Mouse (Mus musculus) MEL (cell line): Measurements from ENCODE around the gene Iqschfp. TPM values are rescaled to one million over a fixed set of nuclear protein-coding genes. Genes with fewer than 3 reads are reported as not detected.

Experiments used
- DNase-seq: peaks from one replicate; pipeline ENCODE4 v3.0.0; 2011; ENCODE audit warnings: low read depth, low spot score
- H3K27ac ChIP-seq: 2 replicates; pipeline ENCODE4 v1.5.1; 2012; ENCODE audit warnings: low read depth, mild to moderate bottlenecking, control low read depth, low read length, moderate library complexity; ENCODE audit not compliant: control insufficient read depth
- H3K27me3 ChIP-seq, 2 experiments: fragments of 150-350 bp in 1 of 2; sonication (generic) in 1 of 2; 2 replicates each; pipeline ENCODE4 v1.6.1; 2012; ENCODE audit warnings: low read length in 2 of 2, mild to moderate bottlenecking in 2 of 2, improper control_type of control experiment in 1 of 2, moderate library complexity in 1 of 2; ENCODE audit not compliant: insufficient read depth in 2 of 2, control insufficient read depth in 1 of 2
- H3K36me3 ChIP-seq, 2 experiments: 2 replicates each; pipeline ENCODE4 v1.6.1; 2012 to 2014; ENCODE audit warnings: low read length in 2 of 2, improper control_type of control experiment in 1 of 2, inconsistent platforms in 1 of 2, mild to moderate bottlenecking in 1 of 2; ENCODE audit not compliant: insufficient read depth in 2 of 2, control insufficient read depth in 1 of 2
- H3K4me1 ChIP-seq, 2 experiments: fragments of 150-350 bp in 1 of 2; sonication (generic) in 1 of 2; 2 replicates each; pipeline ENCODE4 v1.6.1; 2012; ENCODE audit warnings: low read length in 2 of 2, improper control_type of control experiment in 1 of 2, mild to moderate bottlenecking in 1 of 2; ENCODE audit not compliant: insufficient read depth in 2 of 2, control insufficient read depth in 1 of 2
- H3K4me3 ChIP-seq, 2 experiments: fragments of 150-350 bp in 1 of 2; sonication (generic) in 1 of 2; 2 replicates each; pipeline ENCODE4 v1.5.1; 2012; ENCODE audit warnings: low read depth in 2 of 2, low read length in 2 of 2, mild to moderate bottlenecking in 2 of 2, moderate library complexity in 2 of 2, control low read depth in 1 of 2, improper control_type of control experiment in 1 of 2; ENCODE audit not compliant: control insufficient read depth in 1 of 2, insufficient read depth in 1 of 2
- H3K79me2 ChIP-seq: 2 replicates; pipeline ENCODE4 v1.6.1; 2012; ENCODE audit warnings: mild to moderate bottlenecking, low read length, moderate library complexity; ENCODE audit not compliant: control insufficient read depth, poor library complexity, insufficient read depth
- H3K9ac ChIP-seq: 2 replicates; pipeline ENCODE4 v1.6.1; 2012; ENCODE audit warnings: low read depth, mild to moderate bottlenecking, control low read depth, low read length, moderate library complexity; ENCODE audit not compliant: control insufficient read depth, poor library complexity, severe bottlenecking
- H3K9me3 ChIP-seq: fragments of 150-350 bp; sonication (generic); replicated peaks from 2 replicates; pipeline ENCODE4 v1.6.1; 2012; ENCODE audit warnings: mild to moderate bottlenecking, low read length, improper control_type of control experiment, moderate library complexity; ENCODE audit not compliant: insufficient read depth
- CHD1 ChIP-seq: IDR thresholded peaks from 2 replicates; pipeline ENCODE4 v1.6.1; 2012; ENCODE audit warnings: low read depth, mild to moderate bottlenecking, inconsistent platforms, low read length, improper control_type of control experiment
- CHD2 ChIP-seq: IDR thresholded peaks from 2 replicates; pipeline ENCODE4 v1.6.1; 2011; ENCODE audit warnings: low read length, improper control_type of control experiment
- JUND ChIP-seq: IDR thresholded peaks from 2 replicates; pipeline ENCODE4 v1.6.1; 2011; ENCODE audit warnings: low read depth, mild to moderate bottlenecking, improper control_type of control experiment, low read length
- MAFK ChIP-seq: IDR thresholded peaks from 2 replicates; pipeline ENCODE4 v1.6.1; 2011; ENCODE audit warnings: low read depth, mild to moderate bottlenecking, low read length, improper control_type of control experiment, borderline replicate concordance
- MAX ChIP-seq: IDR thresholded peaks from 2 replicates; pipeline ENCODE4 v1.6.1; 2011; ENCODE audit warnings: low read length, improper control_type of control experiment
- MAZ ChIP-seq: IDR thresholded peaks from 2 replicates; pipeline ENCODE4 v1.6.1; 2012; ENCODE audit warnings: low read depth, mild to moderate bottlenecking, inconsistent platforms, low read length, improper control_type of control experiment
- MYB ChIP-seq: IDR thresholded peaks from 2 replicates; pipeline ENCODE4 v1.6.1; 2011; ENCODE audit warnings: mild to moderate bottlenecking, low read depth, low read length, improper control_type of control experiment
- MYC ChIP-seq: IDR thresholded peaks from 2 replicates; pipeline ENCODE4 v1.6.1; 2011; ENCODE audit warnings: low read depth, mild to moderate bottlenecking, low read length, improper control_type of control experiment, moderate library complexity
- NELFE ChIP-seq: IDR thresholded peaks from 2 replicates; pipeline ENCODE4 v1.6.1; 2011; ENCODE audit warnings: low read depth, low read length, improper control_type of control experiment
- NRF1 ChIP-seq: IDR thresholded peaks from 2 replicates; pipeline ENCODE4 v1.6.1; 2014; ENCODE audit warnings: low read depth, mild to moderate bottlenecking, inconsistent platforms, low read length, improper control_type of control experiment, moderate library complexity; ENCODE audit not compliant: poor library complexity, insufficient read depth, severe bottlenecking
- RAD21 ChIP-seq: IDR thresholded peaks from 2 replicates; pipeline ENCODE4 v1.6.1; 2011; ENCODE audit warnings: mild to moderate bottlenecking, low read depth, low read length, improper control_type of control experiment
- RCOR1 ChIP-seq: IDR thresholded peaks from 2 replicates; pipeline ENCODE4 v1.6.1; 2012; ENCODE audit warnings: low read depth, mild to moderate bottlenecking, inconsistent platforms, low read length, improper control_type of control experiment
- UBTF ChIP-seq: IDR thresholded peaks from 2 replicates; pipeline ENCODE4 v1.6.1; 2012; ENCODE audit warnings: low read depth, mild to moderate bottlenecking, inconsistent platforms, low read length, improper control_type of control experiment, moderate library complexity, borderline replicate concordance; ENCODE audit not compliant: insufficient read depth
- USF1 ChIP-seq: IDR thresholded peaks from 2 replicates; pipeline ENCODE4 v1.6.1; 2014; ENCODE audit warnings: low read depth, mild to moderate bottlenecking, inconsistent platforms, low read length, improper control_type of control experiment, moderate library complexity
- USF2 ChIP-seq, 2 experiments: IDR thresholded peaks; 2 replicates each; pipeline ENCODE4 v1.6.1; 2011 to 2012; ENCODE audit warnings: improper control_type of control experiment in 2 of 2, low read length in 2 of 2, borderline replicate concordance in 1 of 2, inconsistent platforms in 1 of 2, low read depth in 1 of 2, mild to moderate bottlenecking in 1 of 2; ENCODE audit not compliant: insufficient read depth in 1 of 2
- polyA plus RNA-seq, 2 experiments: library from polyadenylated mRNA; stranded (reverse) in 1 of 2; unstranded in 1 of 2; fragments of >175 nt in 1 of 2; fragments of >200 nt in 1 of 2; gene quantifications; 2 replicates each; pipeline versions ENCODE4 v1.2.1 to v1.2.4; 2012; ENCODE audit warnings: low replicate concordance in 2 of 2, low read depth in 1 of 2; ENCODE audit not compliant: insufficient read length in 2 of 2, insufficient read depth in 1 of 2, missing spikeins in 1 of 2
- total RNA-seq: library from RNA; depleted of rRNA; stranded (reverse); fragments of 300-350 nt; gene quantifications from 2 replicates; pipeline ENCODE4 v1.2.3, GENCODE M21; 2012

Iqschfp gene
- total and polyA plus RNA-seq, 3 experiments = not detected

- TF ChIP-seq MAZ (no peak), NRF1 (no peak)
- TF ChIP-seq, all 39 proteins: peak for 0
- H3K4me1 ChIP-seq = 0 out of 4 replicates have a peak, but pooled peaks cover 0 to 2% of the 10 kb centered on the region in 2 experiments
- H3K4me3 ChIP-seq = no peak overlapping the region
- no peaks in the 10 kb centered on the region for H3K36me3 ChIP-seq
- H3K27ac ChIP-seq = no peak overlapping the region
- no peak for DNase-seq
- no peaks in the 10 kb centered on the region for H3K9me3 ChIP-seq
- no peaks in the 10 kb centered on the region for H3K27me3 ChIP-seq
- H3K9ac ChIP-seq = no peak overlapping the region
- H3K79me2 ChIP-seq = no peaks in the 10 kb centered on the region
These were observed 487.2 kb downstream of the Iqschfp start for GRCm38 (mm10) chr3:68379242-68379641.

- no peaks in the 10 kb centered on the region for H3K79me2 ChIP-seq
- no peak overlapping the region for H3K9ac ChIP-seq
- no peaks in the 10 kb centered on the region for H3K9me3 ChIP-seq
- H3K4me1 ChIP-seq = no peaks in the 10 kb centered on the region
- no peak overlapping the region for H3K27ac ChIP-seq
- no peaks in the 10 kb centered on the region for H3K27me3 ChIP-seq
- TF ChIP-seq MAX (no peak), USF1 (no peak), CHD1 (no peak), NRF1 (no peak), RAD21 (no peak), NELFE (no peak), UBTF (no peak), MAFK (no peak), RCOR1 (no peak), MYB (no peak), USF2 (IDR thresholded peaks at IDR 0.05; ENCODE audit: borderline replicate concordance in 1 of 2, insufficient read depth in 1 of 2, low read depth in 1 of 2, low read length in 2 of 2) (no peak)
- no peak overlapping the region for H3K4me3 ChIP-seq
- H3K36me3 ChIP-seq = no peaks in the 10 kb centered on the region
- no peak for DNase-seq
These were observed 491.6 kb downstream of the Iqschfp start for GRCm38 (mm10) chr3:68383672-68384071.

GRCm38 (mm10) chr3:68385544-68385943, 493.5 kb downstream of the Iqschfp start:
- Histone ChIP-seq H3K79me2 (no peaks in the 10 kb centered on the region), H3K36me3 (no peaks in the 10 kb centered on the region), H3K27me3 (no peaks in the 10 kb centered on the region), H3K4me3 (no peak overlapping the region), H3K9ac (no peak overlapping the region), H3K4me1 (no peaks in the 10 kb centered on the region), H3K27ac (no peak overlapping the region), H3K9me3 (no peaks in the 10 kb centered on the region)
- TF ChIP-seq USF1 = no peak
- no peak for TF ChIP-seq JUND
- no peak for TF ChIP-seq CHD2
- no peak for TF ChIP-seq MYC
- TF ChIP-seq USF2 (IDR thresholded peaks at IDR 0.05; ENCODE audit: borderline replicate concordance in 1 of 2, insufficient read depth in 1 of 2, low read depth in 1 of 2, low read length in 2 of 2) = no peak
- no peak for DNase-seq
